Mouse (Mus musculus) embryonic facial prominence, embryonic 13.5 days (tissue): ENCODE data around the gene St8sia1. TPM values are rescaled to one million over a fixed set of nuclear protein-coding genes. Genes with fewer than 3 reads are reported as not detected.

Experiments used
- ATAC-seq: fragments of 200-750 bp; cut with Nextera tagmentation; 2 replicates; pipeline ENCODE4 v1.8.0; 2017; ENCODE audit warnings: low read depth; ENCODE audit not compliant: insufficient number of reproducible peaks, insufficient read depth, low FRiP score, low TSS enrichment
- H3K27ac ChIP-seq: fragments of 300-500 bp; sonication (generic); 2 replicates; pipeline ENCODE4 v1.5.1; 2015; ENCODE audit warnings: moderate library complexity, mild to moderate bottlenecking, inconsistent platforms
- H3K27me3 ChIP-seq: fragments of 300-500 bp; sonication (generic); 2 replicates; pipeline ENCODE4 v1.6.1; 2015; ENCODE audit warnings: mild to moderate bottlenecking, inconsistent platforms
- H3K36me3 ChIP-seq: fragments of 300-500 bp; sonication (generic); 2 replicates; pipeline ENCODE4 v1.6.1; 2015; ENCODE audit warnings: mild to moderate bottlenecking, inconsistent platforms
- H3K4me1 ChIP-seq: fragments of 300-500 bp; sonication (generic); 2 replicates; pipeline ENCODE4 v1.6.1; 2015; ENCODE audit warnings: inconsistent platforms
- H3K4me2 ChIP-seq: fragments of 300-500 bp; sonication (generic); 2 replicates; pipeline ENCODE4 v1.6.1; 2015; ENCODE audit warnings: moderate library complexity, mild to moderate bottlenecking, inconsistent platforms
- H3K4me3 ChIP-seq: fragments of 300-500 bp; sonication (generic); 2 replicates; pipeline ENCODE4 v1.5.1; 2015; ENCODE audit warnings: mild to moderate bottlenecking, inconsistent platforms
- H3K9ac ChIP-seq: fragments of 300-500 bp; sonication (generic); 2 replicates; pipeline ENCODE4 v1.6.1; 2015; ENCODE audit warnings: mild to moderate bottlenecking, inconsistent platforms
- H3K9me3 ChIP-seq: fragments of 300-500 bp; sonication (generic); 2 replicates; pipeline ENCODE4 v1.6.1; 2016; ENCODE audit warnings: inconsistent platforms
- WGBS: fragments of 180-500 bp; shearing (Covaris S2); methylation state at CpG from one replicate; pipeline ENCODE4 v1.1.7; 2015; ENCODE audit warnings: mixed read lengths; 5-methylcytosine and 5-hydroxymethylcytosine counted together
- polyA plus RNA-seq: library from polyadenylated mRNA; unstranded; fragments of >200 nt; fragmentation: Nextera tagmentation; extraction: Ambion mirVana; gene quantifications from 2 replicates; pipeline ENCODE4 v1.2.1, GENCODE M21; 2015

St8sia1 gene
- polyA plus RNA-seq, 1 experiment from 2014 or later: 0.87 TPM

DNA sequence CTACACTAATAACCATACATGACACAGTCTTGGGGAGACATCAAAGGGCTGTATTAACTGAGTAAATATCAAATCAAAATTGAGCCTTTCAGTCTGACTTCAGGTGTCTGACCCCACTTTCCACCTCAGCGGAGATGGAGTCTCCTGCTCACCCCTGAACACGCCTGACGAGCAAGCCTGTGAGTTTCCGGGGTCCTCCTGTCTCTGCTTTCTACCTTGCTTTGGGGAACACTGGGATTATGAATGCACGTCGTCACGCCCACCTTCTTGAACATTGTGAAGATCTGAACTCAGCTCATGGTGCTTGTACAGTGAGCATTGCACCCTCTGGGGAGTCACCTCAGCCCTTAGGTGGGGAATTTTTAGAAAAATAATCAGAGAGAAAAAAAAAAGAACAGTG, 9.0 kb upstream of the St8sia1 start:
- Histone ChIP-seq H3K9me3 (no peaks in the 10 kb centered on the region), H3K4me3 (no peak overlapping the region), H3K27ac (no peak overlapping the region), H3K36me3 (no peaks in the 10 kb centered on the region), H3K9ac (no peak overlapping the region), H3K4me2 (no peak overlapping the region), H3K4me1 (no peaks in the 10 kb centered on the region), H3K27me3 (no peaks in the 10 kb centered on the region)
- WGBS: 92% methylated on average over 7 of the region's 7 CpGs
- ATAC-seq: no peak

- H3K9ac ChIP-seq: no peak overlapping the region
- WGBS: 61% methylated on average over 2 of the region's 2 CpGs
- H3K4me1 ChIP-seq: no peaks in the 10 kb centered on the region
- no peaks in the 10 kb centered on the region for H3K9me3 ChIP-seq
- H3K4me3 ChIP-seq: no peak overlapping the region
- ATAC-seq: no peak
- H3K27ac ChIP-seq: no peak overlapping the region
- no peaks in the 10 kb centered on the region for H3K36me3 ChIP-seq
- H3K4me2 ChIP-seq: no peak overlapping the region
- H3K27me3 ChIP-seq: no peaks in the 10 kb centered on the region
Observed at GRCm38 (mm10) chr6:142972205-142972604, 8.0 kb upstream of the St8sia1 start.

- Histone ChIP-seq H3K9me3 (no peaks in the 10 kb centered on the region), H3K4me3 (no peak overlapping the region), H3K9ac (no peak overlapping the region), H3K36me3 (no peaks in the 10 kb centered on the region), H3K27me3 (peaks cover 15% of the 10 kb centered on the region), H3K27ac (no peak overlapping the region), H3K4me1 (peaks cover 8% of the 10 kb centered on the region; the same call in 1 of the 2 replicates), H3K4me2 (no peak overlapping the region)
- 88% methylated on average over 1 of the region's 1 CpGs for WGBS
- ATAC-seq: no peak
Observed at GRCm38 (mm10) chr6:142967407-142967806, 3.2 kb upstream of the St8sia1 start.

DNA sequence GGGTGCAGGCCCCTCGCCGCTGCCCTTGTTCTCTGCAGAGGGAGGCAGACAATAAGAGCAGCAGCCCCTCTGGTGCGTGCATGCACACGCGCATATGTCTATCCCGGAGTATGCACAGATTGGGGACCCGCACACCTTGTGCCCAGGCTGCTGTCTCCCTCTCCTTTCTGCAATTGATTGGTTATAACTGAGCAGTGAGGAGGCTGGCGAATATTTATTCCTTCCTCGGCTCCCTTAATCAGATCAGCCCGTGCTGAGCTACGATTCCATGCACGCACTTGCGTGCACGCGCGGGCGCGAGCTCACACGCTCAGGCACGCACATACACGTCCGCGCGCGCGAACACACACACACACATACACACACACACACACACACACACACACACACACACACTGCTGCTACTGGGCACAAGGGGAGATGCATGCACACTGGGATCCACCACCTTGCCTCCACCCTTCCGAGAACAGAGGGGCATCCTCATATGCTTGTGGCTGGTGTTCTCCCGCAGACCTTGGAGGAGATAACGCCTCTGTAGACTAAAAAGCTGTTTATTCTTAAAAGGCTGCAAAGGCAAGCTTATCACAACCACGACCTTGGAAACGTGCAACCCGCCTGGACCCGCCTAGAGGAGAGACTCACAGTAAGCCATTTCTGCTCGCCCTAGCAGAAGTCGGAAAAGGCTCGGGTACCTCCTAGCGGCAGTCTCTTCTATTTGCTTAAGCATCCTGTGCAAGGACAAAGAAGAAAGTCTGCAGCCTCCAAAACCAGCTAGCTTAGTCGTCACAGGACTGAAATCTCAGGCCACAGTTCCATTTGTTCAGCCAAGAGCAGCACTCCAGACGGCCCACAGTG, 506 bp upstream of the St8sia1 start:
- peak; percentile 82 for ATAC-seq
- Histone ChIP-seq H3K9me3 (no peaks in the 10 kb centered on the region), H3K27ac (peak overlapping the region; percentile 75), H3K27me3 (peaks cover 17% of the 10 kb centered on the region), H3K4me1 (peaks cover 8% of the 10 kb centered on the region; the same call in 1 of the 2 replicates), H3K4me3 (peak overlapping the region; percentile 62), H3K9ac (peak overlapping the region; percentile 73), H3K36me3 (no peaks in the 10 kb centered on the region), H3K4me2 (peak overlapping the region; percentile 93)
- WGBS: under 1% methylated on average over 39 of the region's 39 CpGs

- ATAC-seq: no peak
- Histone ChIP-seq H3K9ac (peak overlapping the region; percentile 73), H3K27ac (no peak overlapping the region), H3K36me3 (no peaks in the 10 kb centered on the region), H3K9me3 (no peaks in the 10 kb centered on the region), H3K4me3 (peak overlapping the region; percentile 62), H3K4me1 (peaks cover 8% of the 10 kb centered on the region; the same call in 1 of the 2 replicates), H3K27me3 (peaks cover 17% of the 10 kb centered on the region), H3K4me2 (peak overlapping the region; percentile 93)
- WGBS: 26% methylated on average over 30 of the region's 30 CpGs
Observed at GRCm38 (mm10) chr6:142963480-142964075, 674 bp downstream of the St8sia1 start.

DNA sequence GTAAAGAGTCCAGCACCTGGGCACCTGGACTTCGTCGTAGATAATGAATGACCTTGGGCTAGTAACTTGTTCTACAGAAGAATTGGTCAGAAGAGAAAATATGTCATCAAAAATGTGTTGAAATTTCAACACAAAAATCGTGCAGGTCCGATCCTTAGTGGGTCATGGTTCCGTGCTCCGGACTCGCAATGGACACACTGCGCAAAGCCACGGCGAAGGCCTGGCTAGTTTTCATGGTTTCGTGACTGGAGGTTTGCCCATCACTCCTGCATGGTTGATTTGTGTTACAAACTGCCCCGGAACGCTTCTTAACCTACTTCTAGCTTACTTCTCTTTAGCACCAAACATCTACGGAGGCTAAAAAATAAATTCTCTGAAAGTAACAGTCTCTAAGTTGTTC, 1.4 kb downstream of the St8sia1 start:
- H3K9me3 ChIP-seq: no peaks in the 10 kb centered on the region
- WGBS: 90% methylated on average over 14 of the region's 14 CpGs
- no peak overlapping the region for H3K4me3 ChIP-seq
- H3K4me1 ChIP-seq: peaks cover 8% of the 10 kb centered on the region; the same call in 1 of the 2 replicates
- peaks cover 17% of the 10 kb centered on the region for H3K27me3 ChIP-seq
- no peaks in the 10 kb centered on the region for H3K36me3 ChIP-seq
- H3K27ac ChIP-seq: no peak overlapping the region
- H3K4me2 ChIP-seq: peak overlapping the region; percentile 93; the same call in 1 of the 2 replicates
- H3K9ac ChIP-seq: no peak overlapping the region
- no peak for ATAC-seq

GRCm38 (mm10) chr6:142962476-142962875, 1.8 kb downstream of the St8sia1 start:
- H3K4me3 ChIP-seq: no peak overlapping the region
- H3K36me3 ChIP-seq: no peaks in the 10 kb centered on the region
- peaks cover 8% of the 10 kb centered on the region; the same call in 1 of the 2 replicates for H3K4me1 ChIP-seq
- no peak overlapping the region for H3K4me2 ChIP-seq
- H3K9ac ChIP-seq: no peak overlapping the region
- no peak overlapping the region for H3K27ac ChIP-seq
- H3K27me3 ChIP-seq: peaks cover 17% of the 10 kb centered on the region
- ATAC-seq: no peak
- WGBS: 77% methylated on average over 10 of the region's 10 CpGs
- no peaks in the 10 kb centered on the region for H3K9me3 ChIP-seq

DNA sequence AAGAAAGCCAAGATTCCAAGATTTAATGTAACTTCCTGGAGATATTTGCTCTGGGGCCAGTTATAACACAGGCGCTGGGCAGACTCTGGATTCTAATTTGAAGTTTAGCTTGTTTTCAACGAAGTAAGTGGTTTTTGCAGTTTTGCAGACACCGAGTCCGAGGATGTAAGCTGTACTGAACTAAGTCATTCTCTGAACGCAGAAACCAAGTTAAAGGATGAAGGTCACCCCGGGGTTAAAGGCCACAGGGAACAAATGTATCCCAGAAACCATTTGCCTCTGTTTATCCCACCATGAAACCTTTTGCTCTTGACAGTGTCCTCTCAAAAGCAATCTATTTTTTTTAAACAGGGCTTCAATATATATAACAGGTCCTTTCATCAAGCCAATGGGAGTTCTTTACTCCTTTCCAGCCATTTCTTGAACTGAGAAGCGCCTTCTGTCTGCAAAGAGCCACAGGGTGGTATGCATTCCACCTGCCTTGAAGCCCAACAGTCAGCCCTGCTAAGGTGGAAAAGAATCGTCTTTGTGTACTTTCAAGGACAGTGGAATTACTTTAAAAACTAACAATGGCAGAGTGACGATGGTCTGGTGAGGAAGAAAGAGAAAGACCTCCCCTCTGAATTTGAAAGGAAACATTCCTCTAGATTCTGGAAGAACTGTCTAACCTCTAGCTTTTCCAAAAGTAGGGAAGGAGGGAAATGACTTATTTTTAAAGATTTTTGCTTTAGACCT, 2.4 kb downstream of the St8sia1 start:
- Histone ChIP-seq H3K4me2 (no peak overlapping the region), H3K36me3 (no peaks in the 10 kb centered on the region), H3K9ac (no peak overlapping the region), H3K9me3 (no peaks in the 10 kb centered on the region), H3K27ac (no peak overlapping the region), H3K27me3 (peaks cover 17% of the 10 kb centered on the region), H3K4me3 (no peak overlapping the region), H3K4me1 (peaks cover 8% of the 10 kb centered on the region; the same call in 1 of the 2 replicates)
- WGBS: 79% methylated on average over 9 of the region's 9 CpGs
- ATAC-seq: no peak

DNA sequence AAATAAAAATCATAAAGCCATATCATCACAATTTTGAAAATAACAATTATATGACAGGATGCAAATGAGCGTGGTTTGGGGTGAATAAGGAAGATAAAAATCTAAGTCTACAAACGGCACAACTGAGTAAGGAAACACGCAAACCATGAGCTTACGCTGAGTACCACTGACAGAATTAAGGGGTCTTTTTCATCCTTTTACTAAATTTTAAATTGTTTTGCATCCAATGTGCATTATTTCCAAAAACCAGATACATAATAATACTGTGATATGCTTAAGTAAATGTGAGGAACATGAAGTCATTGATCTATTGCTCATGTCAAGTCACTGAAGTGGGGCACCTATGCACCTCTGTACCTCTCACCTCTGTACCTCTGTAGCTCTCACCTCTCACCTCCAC, 7.7 kb downstream of the St8sia1 start:
- Histone ChIP-seq H3K9me3 (no peaks in the 10 kb centered on the region), H3K9ac (no peak overlapping the region), H3K27me3 (no peaks in the 10 kb centered on the region)

DNA sequence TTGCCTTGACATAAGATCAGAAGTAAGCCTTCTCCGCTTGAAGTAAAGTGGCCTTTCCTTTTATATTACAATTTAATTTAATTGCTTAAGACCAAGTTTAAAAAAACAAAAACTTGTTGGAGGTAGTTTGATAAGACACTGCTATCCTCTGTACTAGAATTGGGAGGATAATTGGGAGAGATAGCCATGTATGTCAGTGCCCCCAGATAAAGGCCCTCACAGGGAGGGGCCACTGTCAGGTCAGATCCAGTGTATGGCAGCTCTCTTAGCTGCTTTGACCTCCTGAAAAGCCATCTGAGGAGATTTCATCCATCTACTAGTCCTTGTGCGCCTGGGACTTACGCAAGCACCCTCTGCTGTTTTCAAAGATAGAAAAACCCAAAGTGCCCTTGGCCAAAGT, 9.0 kb downstream of the St8sia1 start:
- WGBS: 91% methylated on average over 3 of the region's 3 CpGs
- no peak overlapping the region for H3K9ac ChIP-seq
- H3K4me3 ChIP-seq: no peak overlapping the region
- H3K36me3 ChIP-seq: no peaks in the 10 kb centered on the region
- no peaks in the 10 kb centered on the region for H3K27me3 ChIP-seq
- no peak overlapping the region for H3K27ac ChIP-seq
- H3K4me2 ChIP-seq: no peak overlapping the region
- no peaks in the 10 kb centered on the region for H3K9me3 ChIP-seq
- ATAC-seq: no peak
- 0 out of 2 replicates have a peak, but pooled peaks cover under 1% of the 10 kb centered on the region for H3K4me1 ChIP-seq

More for the DNA sequence above, 7.7 kb downstream of the St8sia1 start:
- ATAC-seq: no peak
- Histone ChIP-seq H3K4me1 (no peaks in the 10 kb centered on the region), H3K4me3 (no peak overlapping the region), H3K36me3 (no peaks in the 10 kb centered on the region), H3K27ac (no peak overlapping the region), H3K4me2 (no peak overlapping the region)
- WGBS: 86% methylated on average over 4 of the region's 4 CpGs

DNA sequence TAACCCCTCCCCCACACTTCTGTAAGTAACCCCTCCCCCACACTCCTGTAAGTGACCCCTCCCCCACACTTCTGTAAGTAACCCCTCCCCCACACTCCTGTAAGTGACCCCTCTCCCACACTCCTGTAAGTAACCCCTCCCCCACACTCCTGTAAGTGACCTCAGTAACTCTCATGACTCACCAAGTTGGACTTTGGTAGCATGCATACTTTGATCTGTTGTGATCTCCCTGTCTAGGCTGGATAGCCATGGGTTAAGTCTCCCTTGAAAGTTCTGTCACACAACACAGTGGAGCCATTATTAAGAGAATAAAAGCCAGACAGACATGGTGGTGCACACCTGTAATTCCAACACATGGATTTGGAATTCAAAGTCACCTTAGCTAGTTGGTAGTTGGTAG, 11.1 kb downstream of the St8sia1 start:
- Histone ChIP-seq H3K9ac (no peak overlapping the region), H3K36me3 (no peaks in the 10 kb centered on the region), H3K27ac (no peak overlapping the region), H3K27me3 (no peaks in the 10 kb centered on the region), H3K4me3 (no peak overlapping the region), H3K9me3 (no peaks in the 10 kb centered on the region), H3K4me2 (no peak overlapping the region), H3K4me1 (0 out of 2 replicates have a peak, but pooled peaks cover 4% of the 10 kb centered on the region)
- ATAC-seq: no peak
